In the genomic region with DNA sequence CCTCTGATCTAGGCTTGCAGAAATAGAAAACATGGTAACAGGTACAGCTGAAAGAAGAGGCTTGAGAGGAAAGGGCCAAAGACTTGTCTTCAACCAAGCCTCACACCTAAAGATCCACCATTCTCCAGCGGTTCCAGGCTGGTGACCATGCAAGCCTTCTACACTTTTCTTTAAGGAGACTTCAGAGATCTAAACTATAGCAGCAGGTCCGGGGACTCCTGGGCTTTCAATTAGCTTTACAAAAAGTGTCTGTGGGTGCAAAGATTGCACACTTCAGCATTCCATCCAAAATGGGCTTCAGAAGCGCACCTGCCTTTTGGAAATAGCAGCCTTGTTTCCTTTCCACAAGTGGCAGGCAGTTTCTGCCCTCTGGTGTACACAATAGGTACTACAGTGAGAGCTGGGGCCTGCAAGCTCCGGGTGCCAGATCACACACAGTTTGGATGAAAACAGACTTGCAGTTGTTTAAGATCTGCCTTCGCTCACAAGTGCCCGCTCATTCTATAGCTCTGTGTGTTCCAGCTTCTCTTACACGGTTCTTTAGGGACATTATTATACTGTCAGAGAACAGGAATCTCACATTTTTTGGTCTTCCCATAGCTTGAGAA, we compare ENCODE assay signal across 9 mouse cellular contexts. TPM values are rescaled to one million over a fixed set of nuclear protein-coding genes. Genes with fewer than 3 reads are reported as not detected.
A peak's percentile ranks its signal among the peaks of the same experiment; 100 is the strongest.
DNase-seq lines count a peak whose midpoint lies in the region; ATAC-seq and TF ChIP-seq lines count a peak whose summit lies in the region.
"Had no signal": no experiment of that assay in that cellular context is flagged by ENCODE, and none has a peak within 500 bp of the region (broad histone marks: within the 10 kb centered on the region; RNA-seq: fewer than 3 reads in every experiment).

No protein-coding gene starts in this region.

- WGBS in forebrain, embryonic 10.5 days = 59% methylated on average over 7 of the region's 7 CpGs
- WGBS in forebrain, embryonic 15.5 days = 47% methylated on average over 7 of the region's 7 CpGs
- 51% methylated on average over 7 of the region's 7 CpGs for WGBS in midbrain, embryonic 12.5 days

- no peak overlapping the region for H3K4me2 ChIP-seq in forebrain, embryonic 15.5 days (replicated peaks)
- no peak overlapping the region for H3K4me2 ChIP-seq in midbrain, embryonic 12.5 days (replicated peaks)

- no peak; the same call in 1 of the 2 replicates for ATAC-seq in forebrain, embryonic 15.5 days (replicated peaks)
- peak; percentile 41 for ATAC-seq in midbrain, embryonic 12.5 days (ENCODE audit: low FRiP score, low read depth)

- H3K4me3 ChIP-seq in forebrain, embryonic 10.5 days = no peak overlapping the region
- no peak overlapping the region for H3K4me3 ChIP-seq in forebrain, embryonic 15.5 days
- H3K4me3 ChIP-seq in left cerebral cortex, adult 2 months = no peak overlapping the region
- no peak overlapping the region for H3K4me3 ChIP-seq in midbrain, embryonic 12.5 days
- H3K4me3 ChIP-seq: megakaryocyte, embryonic 14.5 days had no signal

- H3K9me3 ChIP-seq in forebrain, embryonic 10.5 days = no peaks in the 10 kb centered on the region
- no peaks in the 10 kb centered on the region for H3K9me3 ChIP-seq in forebrain, embryonic 15.5 days
- no peaks in the 10 kb centered on the region for H3K9me3 ChIP-seq in midbrain, embryonic 12.5 days
- H3K9me3 ChIP-seq: megakaryocyte, embryonic 14.5 days had no signal

- H3K4me1 ChIP-seq in forebrain, embryonic 10.5 days = no peaks in the 10 kb centered on the region
- no peaks in the 10 kb centered on the region for H3K4me1 ChIP-seq in forebrain, embryonic 15.5 days
- no peaks in the 10 kb centered on the region for H3K4me1 ChIP-seq in midbrain, embryonic 12.5 days

- no peaks in the 10 kb centered on the region for H3K27me3 ChIP-seq in forebrain, embryonic 10.5 days (ENCODE audit: poor library complexity, severe bottlenecking)
- H3K27me3 ChIP-seq in forebrain, embryonic 15.5 days = no peaks in the 10 kb centered on the region
- H3K27me3 ChIP-seq in midbrain, embryonic 12.5 days = no peaks in the 10 kb centered on the region
- H3K27me3 ChIP-seq: megakaryocyte, embryonic 14.5 days had no signal

- peak; percentile 96 for TF ChIP-seq CTCF in left cerebral cortex, adult 2 months (IDR thresholded peaks at IDR 0.05)

- H3K9ac ChIP-seq in forebrain, embryonic 15.5 days (replicated peaks) = no peak overlapping the region
- H3K9ac ChIP-seq in midbrain, embryonic 12.5 days (replicated peaks) = no peak overlapping the region

- intact Hi-C loops in left cerebral cortex, adult 2 months (cut with DNase I) = no loop called here

- DNase-seq in forebrain, embryonic 10.5 days (ENCODE audit: extremely low spot score, low spot score) = peak; percentile 50
- DNase-seq in cerebellum, postnatal 25 days = peak; percentile 62 to 75
- DNase-seq in gastrocnemius, postnatal 10 days = peak; percentile 54
- peak; percentile 85 for DNase-seq in induced T-regulatory cell, adult 2 months (ENCODE audit: low read depth)
- DNase-seq in left cerebral cortex, adult 2 months (ENCODE audit: extremely low spot score in 1 of 2, low spot score in 2 of 2) = peak; percentile 74 to 75
- peak; percentile 29 for DNase-seq in spleen, adult 12 weeks (ENCODE audit: low spot score)

- H3K36me3 ChIP-seq in forebrain, embryonic 10.5 days (replicated peaks) = peaks cover 41% of the 10 kb centered on the region
- peaks cover 22% of the 10 kb centered on the region for H3K36me3 ChIP-seq in forebrain, embryonic 15.5 days
- H3K36me3 ChIP-seq in midbrain, embryonic 12.5 days = peaks cover 32% of the 10 kb centered on the region

- H3K27ac ChIP-seq in forebrain, embryonic 10.5 days = no peak overlapping the region
- no peak overlapping the region for H3K27ac ChIP-seq in forebrain, embryonic 15.5 days (replicated peaks)
- H3K27ac ChIP-seq in left cerebral cortex, adult 2 months = no peak overlapping the region
- no peak overlapping the region for H3K27ac ChIP-seq in midbrain, embryonic 12.5 days (replicated peaks)

RNA-seq across cellular contexts. Expression of a gene that starts 0.6 kb away (rescaled TPM):
- polyA plus RNA-seq in forebrain, embryonic 10.5 days (2016; fragmentation: Nextera tagmentation; extraction: Ambion mirVana) = not detected in 2 replicates
- polyA plus RNA-seq in forebrain, embryonic 15.5 days (2015; fragmentation: Nextera tagmentation; extraction: Ambion mirVana) = not detected in 2 replicates
- 10 to 100 TPM; 40.8 to 45.7 TPM for total RNA-seq in gastrocnemius, postnatal 10 days (2021)
- 1 to 10 TPM; 1.5 to 1.7 TPM for total RNA-seq in left cerebral cortex, adult 2 months (2021)
- polyA plus RNA-seq in midbrain, embryonic 12.5 days (2016; fragmentation: Nextera tagmentation; extraction: Ambion mirVana) = not detected in 2 replicates

RNA-seq across cellular contexts. Expression of a gene that starts 48.4 kb away (rescaled TPM):
- polyA plus RNA-seq in forebrain, embryonic 10.5 days (2016; fragmentation: Nextera tagmentation; extraction: Ambion mirVana) = 124 and 138 TPM in 2 replicates
- 165 and 181 TPM in 2 replicates for polyA plus RNA-seq in forebrain, embryonic 15.5 days (2015; fragmentation: Nextera tagmentation; extraction: Ambion mirVana)
- total RNA-seq in gastrocnemius, postnatal 10 days (2021) = 10 to 100 TPM; 78.5 to 81.5 TPM
- 100 to 1,000 TPM; 125 to 134 TPM for total RNA-seq in left cerebral cortex, adult 2 months (2021)
- polyA plus RNA-seq in midbrain, embryonic 12.5 days (2016; fragmentation: Nextera tagmentation; extraction: Ambion mirVana) = 178 and 182 TPM in 2 replicates

Comparison
In these comparisons a context has a peak if more than half of its experiments do, and no peak if none do; other contexts are left out.
1. DNase-seq: peak in every context shown above with its lines; median percentile 85 in induced T-regulatory cell, adult 2 months; 74 in left cerebral cortex, adult 2 months; 68 in cerebellum, postnatal 25 days; 54 in gastrocnemius, postnatal 10 days; 50 in forebrain, embryonic 10.5 days; 29 in spleen, adult 12 weeks.